Mouse (Mus musculus): Measurements from ENCODE around the gene Zfp239.

DNA sequence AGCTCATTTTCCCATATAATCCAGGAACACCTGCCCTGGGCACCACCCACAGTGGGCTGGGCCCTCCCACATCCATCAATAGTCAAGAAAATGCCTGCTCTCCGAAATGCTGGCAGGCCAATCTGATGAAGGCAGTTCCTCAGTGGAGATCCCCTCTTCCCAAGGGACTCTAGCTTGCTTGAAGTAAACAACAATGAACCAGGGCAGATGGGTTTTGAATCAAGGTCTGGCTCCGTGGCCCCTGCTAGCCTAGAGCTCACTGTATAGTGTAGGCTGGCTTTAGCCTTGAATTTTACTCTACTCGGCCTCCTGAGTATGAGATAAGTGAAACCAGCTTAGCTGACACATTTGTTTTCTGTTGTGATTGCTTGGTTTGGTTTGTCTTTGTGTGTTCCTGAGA is 30.5 kb downstream of the Zfp239 start:
- no peak for TF ChIP-seq CTCF (IDR thresholded peaks at IDR 0.05; ENCODE audit: borderline replicate concordance, insufficient read depth, low read depth, low read length)
- TF ChIP-seq POLR2A (IDR thresholded peaks at IDR 0.05; ENCODE audit: borderline replicate concordance, insufficient read depth, low read length), result no peak

Data from cerebellum, adult 2 months (tissue).